Mouse (Mus musculus) embryonic fibroblast, embryonic 13.5 days (primary cell): ENCODE measurements around the gene Tmem259. TPM values are rescaled to one million over a fixed set of nuclear protein-coding genes. Genes with fewer than 3 reads are reported as not detected.

ENCODE experiments used
- H3K27ac ChIP-seq: 2 replicates; pipeline ENCODE4 v1.5.1; 2012; ENCODE audit warnings: low read length, control low read depth, inconsistent platforms; ENCODE audit not compliant: insufficient read depth
- H3K4me1 ChIP-seq: 2 replicates; pipeline ENCODE4 v1.6.1; 2011; ENCODE audit warnings: low read length; ENCODE audit not compliant: control insufficient read depth, insufficient read depth
- H3K4me3 ChIP-seq: 2 replicates; pipeline ENCODE4 v1.5.1; 2011; ENCODE audit warnings: mild to moderate bottlenecking, control low read depth, low read length; ENCODE audit not compliant: insufficient read depth
- CTCF ChIP-seq: IDR thresholded peaks from 2 replicates; pipeline ENCODE4 v1.5.1; 2011; ENCODE audit warnings: mild to moderate bottlenecking, control low read depth, low read length, moderate library complexity, borderline replicate concordance; ENCODE audit not compliant: insufficient read depth
- POLR2A ChIP-seq: IDR thresholded peaks from 2 replicates; pipeline ENCODE4 v1.6.1; 2011; ENCODE audit warnings: low read depth, mild to moderate bottlenecking, control low read depth, low read length, moderate library complexity
- polyA plus RNA-seq: library from polyadenylated mRNA; stranded (reverse); fragments of >200 nt; gene quantifications from 2 replicates; pipeline ENCODE4 v1.2.4, GENCODE M21; 2011; ENCODE audit warnings: low read depth; ENCODE audit not compliant: missing spikeins, insufficient read length

The Tmem259 gene
- polyA plus RNA-seq, 1 experiment = 73.4 TPM

DNA sequence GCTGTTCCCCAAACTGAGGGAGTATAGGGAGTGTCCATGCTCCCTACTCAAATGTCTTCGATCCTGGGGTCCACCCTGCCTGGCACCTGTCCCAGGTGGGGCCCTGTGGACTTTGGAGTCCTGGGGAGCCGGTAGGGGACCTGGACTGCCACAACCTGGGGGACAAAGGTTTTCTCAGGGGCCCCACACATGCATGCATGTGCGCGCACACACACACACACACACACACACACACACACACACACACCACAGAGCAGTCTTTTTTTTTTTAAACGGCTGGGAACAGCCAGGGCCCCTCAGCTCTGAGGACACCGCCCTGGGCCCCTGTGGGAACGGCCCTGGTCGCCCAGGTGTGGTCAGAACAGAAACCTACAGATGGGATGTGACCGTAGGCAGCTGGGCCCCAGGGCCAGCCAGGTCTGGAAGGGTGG is 40.6 kb downstream of the Tmem259 start:
- H3K27ac ChIP-seq = no peak overlapping the region
- H3K4me1 ChIP-seq = peaks cover 5% of the 10 kb centered on the region; the same call in 1 of the 2 replicates
- H3K4me3 ChIP-seq = no peak overlapping the region
- no peak for TF ChIP-seq CTCF
- TF ChIP-seq POLR2A = no peak

DNA sequence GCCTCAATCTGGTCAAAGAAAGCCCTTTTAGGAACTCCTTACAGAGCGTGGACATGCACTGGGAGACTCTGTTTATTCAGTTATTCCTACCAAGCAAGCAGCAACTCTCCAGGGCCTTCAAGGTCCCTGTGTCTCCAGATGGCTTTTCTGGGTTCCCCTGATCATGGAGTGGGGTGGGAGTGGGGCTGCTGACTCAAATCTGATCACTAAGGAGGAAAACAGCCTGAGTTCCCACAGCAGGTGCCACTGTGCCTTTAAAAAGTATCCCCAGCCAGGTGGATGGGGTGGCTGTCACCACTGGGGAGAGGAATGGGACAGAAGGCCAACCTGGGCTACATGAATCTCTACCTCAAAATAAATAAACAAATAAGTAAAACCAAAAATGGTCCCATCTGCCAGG is 41.1 kb downstream of the Tmem259 start:
- Histone ChIP-seq H3K4me1 (peaks cover 5% of the 10 kb centered on the region; the same call in 1 of the 2 replicates), H3K27ac (no peak overlapping the region), H3K4me3 (no peak overlapping the region)
- TF ChIP-seq CTCF (no peak), POLR2A (no peak)

DNA sequence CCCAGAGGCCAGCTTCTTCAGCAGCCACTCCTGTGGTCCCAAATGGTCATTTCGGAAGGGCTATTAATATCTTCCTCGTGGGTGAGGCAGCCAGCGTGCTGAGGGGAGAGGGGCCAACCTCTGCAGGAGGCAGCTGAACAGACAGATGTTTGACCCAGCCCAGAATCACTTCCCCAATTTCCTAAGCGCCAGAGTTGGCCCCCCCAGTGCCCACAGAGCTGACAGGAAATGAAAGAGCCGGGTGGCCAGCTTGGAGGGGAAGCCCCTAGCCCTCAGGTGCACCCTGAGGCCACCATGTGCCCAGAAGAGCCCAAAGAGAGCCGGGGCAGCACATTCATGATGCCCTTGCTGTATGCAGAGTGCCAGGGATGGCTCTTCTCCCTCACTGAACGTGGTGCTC is 43.4 kb downstream of the Tmem259 start:
- H3K4me1 ChIP-seq = peaks cover 8% of the 10 kb centered on the region; the same call in 1 of the 2 replicates
- TF ChIP-seq CTCF (no peak), POLR2A (no peak)
- H3K4me3 ChIP-seq = no peak overlapping the region
- no peak overlapping the region for H3K27ac ChIP-seq

DNA sequence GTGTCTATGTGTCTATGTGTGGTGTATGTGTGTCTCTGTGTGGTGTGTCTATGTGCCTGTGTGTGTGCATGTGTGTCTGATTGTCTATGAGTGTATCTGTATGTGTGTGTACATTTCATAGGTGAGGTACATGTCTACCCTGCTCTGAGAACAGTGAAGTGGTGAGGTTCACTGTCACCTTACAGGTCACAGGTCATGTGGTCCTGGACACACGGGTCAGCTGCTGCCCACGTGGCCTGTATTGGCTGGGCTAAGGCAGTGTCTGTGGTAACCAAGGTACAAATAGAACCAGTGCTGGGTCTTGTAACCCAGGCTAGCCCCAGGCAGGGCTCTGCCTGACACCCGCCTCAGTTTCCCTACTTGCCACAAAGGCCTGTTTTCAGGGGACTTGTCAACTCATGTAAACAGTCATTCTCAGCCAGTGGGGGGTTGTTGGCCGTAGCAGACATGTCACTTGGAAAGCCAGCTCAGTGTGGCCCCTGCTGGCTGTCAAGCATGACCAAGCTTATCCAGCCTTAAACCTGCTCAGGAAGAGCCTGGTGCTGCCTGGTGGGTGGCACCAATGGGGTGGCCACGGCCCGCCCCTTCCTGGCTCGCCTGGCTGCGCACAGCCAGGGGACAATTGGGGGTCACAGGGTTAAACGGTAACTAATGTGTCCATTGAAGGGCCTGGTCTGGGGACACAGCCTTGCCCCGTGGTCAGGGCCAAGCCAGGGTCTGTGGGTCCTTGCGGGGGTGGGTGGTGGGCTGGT is 46.2 kb downstream of the Tmem259 start:
- TF ChIP-seq CTCF (no peak), POLR2A (no peak)
- no peak overlapping the region for H3K4me3 ChIP-seq
- H3K4me1 ChIP-seq = peaks cover 11% of the 10 kb centered on the region; the same call in 1 of the 2 replicates
- H3K27ac ChIP-seq = no peak overlapping the region

DNA sequence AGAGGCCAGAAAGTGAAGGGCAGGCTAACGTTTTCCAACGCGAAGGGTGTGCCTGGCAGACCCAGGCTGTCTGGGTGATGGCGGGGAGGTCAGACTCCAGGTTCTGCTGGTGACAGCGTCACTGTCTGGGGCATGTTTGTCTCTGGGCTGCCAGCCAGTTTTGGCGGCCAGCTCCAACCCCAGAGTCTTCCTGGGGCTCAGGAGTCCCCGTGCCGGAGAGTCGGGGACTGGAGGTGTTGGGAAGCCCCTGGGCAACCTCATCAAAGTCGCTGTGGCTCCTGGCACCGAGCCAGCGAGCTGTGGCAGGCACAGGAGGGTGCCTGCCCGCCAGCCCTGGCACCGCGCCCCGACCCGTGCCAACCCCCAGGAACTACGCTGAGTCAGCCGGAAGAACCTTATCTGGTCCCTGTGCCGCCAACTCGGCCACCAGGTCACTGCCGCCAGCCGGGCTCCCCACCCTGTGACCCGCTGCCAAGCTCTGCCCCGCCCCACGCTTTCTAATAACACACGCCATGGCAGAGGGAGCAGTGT is 47.2 kb downstream of the Tmem259 start:
- no peak for TF ChIP-seq POLR2A
- TF ChIP-seq CTCF = no peak
- Histone ChIP-seq H3K4me3 (no peak overlapping the region), H3K4me1 (peaks cover 17% of the 10 kb centered on the region), H3K27ac (no peak overlapping the region)

DNA sequence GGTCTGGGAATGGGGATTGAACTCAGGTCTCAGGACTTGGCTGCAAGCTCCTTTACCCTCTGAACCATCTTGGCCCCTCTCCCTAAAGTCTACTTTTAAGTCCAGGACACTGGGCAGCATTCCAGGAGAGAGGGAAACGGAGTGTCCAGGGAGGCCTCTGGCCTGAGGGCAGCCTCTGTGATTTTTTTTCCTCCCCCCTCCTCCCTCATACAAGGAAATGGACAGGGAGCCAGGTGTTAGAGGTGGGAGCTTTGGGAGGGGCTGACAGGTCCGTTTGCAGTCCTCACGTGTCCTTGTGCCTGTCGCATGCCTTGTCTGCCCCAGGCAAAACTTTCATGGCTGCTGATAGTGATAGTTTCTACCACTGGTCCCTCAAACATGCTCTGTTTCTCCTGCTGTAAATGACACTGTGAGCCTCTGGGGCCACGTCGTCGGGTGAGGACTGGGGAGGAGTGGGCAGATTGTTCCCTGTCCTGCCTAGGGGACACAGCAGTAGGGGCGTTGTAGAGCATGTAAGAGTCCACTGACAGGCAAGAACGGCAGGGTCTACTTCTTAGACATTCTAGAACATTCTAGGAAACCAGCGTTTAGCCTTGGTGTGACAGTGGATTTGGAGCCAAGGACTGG is 47.7 kb downstream of the Tmem259 start:
- Histone ChIP-seq H3K4me1 (peaks cover 17% of the 10 kb centered on the region), H3K4me3 (no peak overlapping the region), H3K27ac (no peak overlapping the region)
- TF ChIP-seq CTCF (no peak), POLR2A (no peak)

DNA sequence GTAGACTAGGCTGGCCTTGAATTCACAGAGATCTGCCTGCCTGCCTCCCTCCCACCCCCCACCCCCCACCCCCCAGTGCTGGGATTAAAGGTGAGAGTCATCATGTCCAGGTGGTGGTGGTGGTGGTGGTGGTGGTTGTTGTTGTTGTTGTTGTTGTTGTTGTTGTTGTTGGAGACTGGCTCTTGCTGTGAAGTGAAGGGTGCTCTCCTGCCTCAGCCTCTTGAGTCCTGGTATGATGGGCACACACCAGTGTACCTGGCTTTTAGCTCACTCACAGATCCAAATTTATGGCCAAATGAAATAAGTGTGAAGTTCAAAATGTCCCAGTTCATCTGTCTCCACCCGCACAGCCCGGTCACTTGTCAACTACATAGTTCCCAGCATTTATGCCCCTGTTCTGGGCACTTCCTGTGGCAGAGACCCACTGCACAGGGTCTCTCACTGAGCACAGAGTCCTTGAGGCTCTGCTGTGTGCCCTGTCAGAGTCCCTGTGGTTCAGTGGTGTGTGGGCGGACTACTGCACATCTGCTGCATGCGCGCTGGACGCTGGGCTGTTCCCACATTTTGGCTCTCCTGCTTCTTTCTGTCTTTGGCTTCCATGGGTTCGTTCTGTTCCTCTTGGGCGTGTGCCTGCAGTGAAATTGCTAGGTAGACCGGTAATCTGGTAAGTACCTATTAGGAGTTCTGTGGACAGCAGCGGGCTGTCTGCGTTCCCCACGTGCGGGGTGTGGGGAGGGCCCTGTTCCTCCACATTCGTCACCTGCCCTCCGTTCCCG is 49.1 kb downstream of the Tmem259 start:
- Histone ChIP-seq H3K27ac (no peak overlapping the region), H3K4me1 (peaks cover 17% of the 10 kb centered on the region), H3K4me3 (no peak overlapping the region)
- TF ChIP-seq POLR2A (no peak), CTCF (no peak)

DNA sequence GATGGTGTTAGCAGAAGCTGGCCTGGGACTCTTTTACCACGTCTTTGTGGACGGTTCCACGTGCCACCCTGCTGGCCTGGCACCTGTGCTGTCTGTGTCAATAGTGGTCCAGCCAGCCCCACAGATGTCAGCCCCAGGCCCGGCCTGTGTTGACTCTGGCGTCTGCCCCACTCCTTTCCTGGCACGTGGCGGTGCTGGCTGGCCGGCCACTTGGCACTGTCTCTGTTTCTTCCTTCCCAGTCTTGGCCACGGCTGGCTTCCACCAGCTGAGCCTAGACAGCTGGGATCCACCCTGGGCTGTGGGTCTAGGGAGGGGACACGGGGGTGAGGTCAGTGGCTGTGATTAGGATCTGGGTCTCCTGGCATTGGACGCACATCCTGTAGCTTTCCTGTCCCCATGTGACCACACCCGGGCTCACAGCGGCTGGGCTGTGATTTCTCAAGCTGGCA is 49.8 kb downstream of the Tmem259 start:
- Histone ChIP-seq H3K27ac (no peak overlapping the region), H3K4me1 (peaks cover 17% of the 10 kb centered on the region), H3K4me3 (no peak overlapping the region)
- TF ChIP-seq POLR2A = no peak
- no peak for TF ChIP-seq CTCF

DNA sequence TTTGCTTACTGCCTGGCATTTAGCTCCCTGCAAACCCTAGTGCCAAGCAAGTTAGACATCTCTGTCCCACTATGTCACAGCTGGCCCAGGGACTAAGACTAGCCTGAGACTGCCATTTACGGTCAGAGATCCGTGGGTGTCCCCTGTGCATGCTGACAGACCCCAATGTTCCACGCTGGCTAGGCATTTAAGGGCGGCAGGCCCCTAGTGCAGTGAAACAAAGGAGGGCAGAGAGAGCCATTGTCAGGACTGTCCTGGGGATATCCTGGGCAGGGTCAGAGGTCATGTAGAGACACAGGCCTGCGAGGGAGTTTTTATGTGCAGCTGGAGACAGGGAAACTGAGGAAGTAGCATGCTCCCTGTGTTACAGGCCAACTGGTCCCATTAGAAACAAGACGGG is 50.3 kb downstream of the Tmem259 start:
- Histone ChIP-seq H3K27ac (no peak overlapping the region), H3K4me3 (no peak overlapping the region), H3K4me1 (peaks cover 17% of the 10 kb centered on the region)

DNA sequence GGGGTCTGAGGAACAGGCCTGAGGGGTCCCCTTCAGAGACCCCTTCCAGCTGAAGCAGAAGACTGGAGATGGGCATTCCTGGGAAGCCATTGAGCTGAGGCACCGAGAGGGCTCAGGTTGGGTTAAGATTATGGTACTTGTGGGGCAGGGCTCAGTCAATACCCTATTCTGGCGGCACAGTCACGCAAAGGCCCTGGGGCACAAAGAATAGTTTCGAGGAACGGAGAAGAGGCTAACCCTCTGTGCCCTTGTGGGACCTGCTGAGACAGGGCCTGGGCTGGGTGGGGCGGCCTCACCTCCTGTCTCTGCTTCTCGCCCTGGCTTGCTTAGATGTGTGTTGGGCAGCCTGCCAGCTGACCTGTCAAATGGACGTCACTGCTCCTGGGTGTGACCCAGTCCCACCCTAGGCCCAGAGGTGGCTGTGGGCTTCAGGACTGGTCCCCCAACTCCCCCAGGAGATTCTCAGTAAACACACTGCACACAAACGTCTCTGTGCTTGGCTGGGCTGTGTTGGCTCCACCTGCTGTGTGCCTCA is 50.9 kb downstream of the Tmem259 start:
- no peak for TF ChIP-seq CTCF
- no peak for TF ChIP-seq POLR2A
- peaks cover 17% of the 10 kb centered on the region for H3K4me1 ChIP-seq
- H3K27ac ChIP-seq = no peak overlapping the region
- no peak overlapping the region for H3K4me3 ChIP-seq

More for the DNA sequence above, 50.3 kb downstream of the Tmem259 start:
- TF ChIP-seq POLR2A (no peak), CTCF (no peak)
